Mouse (Mus musculus): ENCODE results near the gene Ropn1.
A peak's percentile ranks its signal among the peaks of the same experiment; 100 is the strongest.
"Not testable (repeated sequence)": the region's sequence is repeated elsewhere in the genome, so short reads cannot be mapped to it uniquely, and the experiment has no call there.

Ropn1 gene

DNA sequence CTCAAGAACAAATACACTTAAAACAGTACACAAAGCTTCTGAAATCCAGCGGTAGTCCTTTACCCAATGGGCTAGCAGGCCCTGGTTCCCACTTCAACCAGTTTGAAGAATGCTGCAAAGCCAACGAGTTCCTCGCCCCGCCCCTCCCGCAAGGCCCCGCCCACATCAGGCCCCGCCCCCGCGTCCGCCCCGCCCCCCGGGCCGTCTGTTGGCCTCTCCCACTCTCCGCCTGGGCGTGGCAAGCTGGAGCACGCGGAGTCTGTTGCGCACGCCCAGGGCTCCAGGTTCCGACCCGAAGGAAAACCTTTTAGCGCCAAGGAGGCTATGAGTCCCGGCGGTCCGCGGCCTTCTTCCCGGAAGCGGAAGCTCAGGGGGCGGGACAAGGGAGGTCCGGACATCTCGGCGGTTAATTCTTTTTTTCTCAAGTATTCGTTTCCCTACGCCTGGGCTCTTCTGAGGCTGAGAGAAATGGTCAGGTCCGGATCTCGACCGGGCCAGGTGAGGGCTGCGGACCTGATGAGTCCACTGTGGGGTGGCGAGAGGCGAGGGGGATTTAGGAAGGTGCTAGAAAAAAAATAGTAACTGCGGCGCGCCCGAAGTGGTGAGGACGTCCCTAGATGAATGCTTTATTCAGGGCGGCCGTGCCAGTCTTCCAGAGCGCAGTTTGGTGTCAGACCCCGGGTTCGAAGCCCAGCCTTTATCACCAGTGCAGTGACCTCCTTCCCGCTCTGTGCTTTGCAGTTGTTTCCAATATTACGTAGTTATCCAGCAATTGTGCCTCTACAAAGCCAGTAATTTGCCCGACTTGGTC, 40.8 kb downstream of the Ropn1 start, which contains the start of gene Ccdc14:
Gene Ccdc14, plus strand, starts transcription at position 283 of the 811 bp plus-strand sequence.
- DNase-seq (ENCODE audit: low read depth) = peak; percentile 94

DNA sequence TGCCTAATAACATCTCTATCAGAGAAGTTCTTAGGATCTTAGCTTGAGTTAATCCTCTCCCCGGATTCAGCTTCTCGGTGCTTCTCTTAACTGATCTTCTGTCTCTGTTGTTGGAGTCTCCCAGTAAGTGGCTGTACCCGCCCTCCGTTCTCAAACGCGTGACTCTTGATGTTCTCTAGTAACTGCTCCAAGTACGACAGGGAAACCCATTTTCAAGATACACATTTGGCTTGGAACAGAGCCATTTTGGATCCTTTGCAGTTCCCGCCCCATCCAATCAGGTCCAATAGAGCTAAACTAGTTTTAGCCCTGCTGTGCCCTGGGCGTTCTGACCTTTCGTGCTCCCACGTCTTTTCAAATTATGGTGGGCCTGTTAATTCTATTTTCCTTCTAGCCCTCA, 41.4 kb downstream of the Ropn1 start:
- peak; percentile 56 for DNase-seq (ENCODE audit: low read depth)

DNA sequence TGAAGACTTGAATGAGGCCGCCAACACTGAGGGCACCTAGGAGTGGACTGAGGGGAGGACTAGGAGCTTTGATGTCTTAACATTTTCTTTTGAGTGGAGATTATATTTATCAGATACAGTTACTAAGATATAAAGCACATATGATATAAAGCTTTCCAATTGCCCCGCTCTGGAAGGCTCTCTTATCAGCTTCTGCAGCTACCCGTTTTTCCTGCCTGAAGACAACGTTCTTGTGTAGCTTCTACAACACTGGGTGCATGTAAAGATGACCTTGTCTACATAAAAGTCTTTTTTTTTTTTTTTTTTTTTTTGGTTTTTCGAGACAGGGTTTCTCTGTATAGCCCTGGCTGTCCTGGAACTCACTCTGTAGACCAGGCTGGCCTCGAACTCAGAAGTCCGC, 44.8 kb downstream of the Ropn1 start:
- no peak for DNase-seq (ENCODE audit: low read depth)

DNA sequence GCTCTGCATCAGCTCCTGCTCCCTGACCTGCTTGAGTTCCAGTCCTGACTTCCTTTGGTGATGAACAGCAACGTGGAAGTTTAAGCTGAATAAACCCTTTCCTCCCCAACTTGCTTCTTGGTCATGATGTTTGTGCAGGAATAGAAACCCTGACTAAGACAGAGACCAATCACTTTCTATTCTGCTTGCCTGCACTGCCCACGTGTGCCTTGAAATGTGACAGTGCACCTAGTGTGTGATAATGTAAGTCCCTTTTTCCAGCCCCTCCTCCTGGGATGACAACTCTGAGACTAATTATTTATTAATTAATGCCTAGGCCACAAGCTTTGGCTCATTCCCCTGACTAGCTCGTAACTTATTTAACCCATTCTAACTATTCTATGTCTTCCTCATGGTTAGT, 49.0 kb downstream of the Ropn1 start:
- DNase-seq (ENCODE audit: low read depth) = not testable (repeated sequence)

DNA sequence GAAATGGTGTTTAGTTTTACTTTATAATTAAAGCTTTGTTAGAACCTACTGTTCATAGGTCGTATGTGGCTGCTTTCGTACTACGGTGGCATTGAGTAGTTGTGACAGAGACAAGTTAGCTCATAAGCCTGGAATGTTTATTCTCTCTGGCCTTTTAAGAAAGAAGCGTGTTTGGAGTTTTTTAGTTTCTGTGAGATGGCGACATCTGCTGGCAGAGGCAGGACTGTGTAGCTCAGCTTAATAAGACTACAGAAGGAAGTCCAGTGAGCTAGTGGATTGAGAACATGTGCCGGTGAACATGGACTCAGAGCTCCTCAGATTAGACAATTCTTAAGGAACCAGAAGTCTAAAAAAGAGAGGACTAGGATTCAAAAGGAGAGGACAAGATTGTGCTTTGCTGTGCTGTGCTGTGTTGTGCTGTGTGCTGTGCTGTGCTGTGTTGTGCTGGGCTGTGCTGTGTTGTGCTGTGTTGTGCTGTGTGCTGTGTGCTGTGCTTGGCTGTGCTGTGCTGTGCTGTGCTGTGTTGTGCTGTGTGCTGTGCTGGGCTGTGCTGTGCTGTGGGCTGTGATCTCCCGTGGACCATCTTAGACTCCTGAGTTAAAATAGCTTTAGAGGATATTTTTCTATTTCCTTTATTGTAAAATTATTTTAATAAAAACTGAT, 50.6 kb downstream of the Ropn1 start:
- DNase-seq (ENCODE audit: low read depth) = peak; percentile 91

DNA sequence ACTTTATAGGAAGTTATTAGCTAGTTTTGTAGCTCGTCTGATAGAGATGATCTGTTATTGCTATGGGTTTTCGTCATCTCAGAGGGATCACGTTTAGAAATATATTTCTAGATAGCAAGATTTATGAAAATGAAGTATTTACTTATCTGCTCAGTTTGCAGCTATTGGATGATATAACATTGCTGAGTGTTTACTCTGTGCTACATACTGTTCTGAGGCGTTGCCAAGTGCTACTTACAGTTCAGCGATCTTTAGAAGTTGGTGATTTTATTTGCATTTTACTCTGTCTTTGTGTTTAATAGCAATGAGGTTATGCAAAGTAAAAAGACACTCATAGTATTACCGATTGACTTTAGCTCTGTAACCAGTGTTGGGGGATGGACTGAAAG, 51.1 kb downstream of the Ropn1 start:
- DNase-seq (ENCODE audit: low read depth) = no peak

DNA sequence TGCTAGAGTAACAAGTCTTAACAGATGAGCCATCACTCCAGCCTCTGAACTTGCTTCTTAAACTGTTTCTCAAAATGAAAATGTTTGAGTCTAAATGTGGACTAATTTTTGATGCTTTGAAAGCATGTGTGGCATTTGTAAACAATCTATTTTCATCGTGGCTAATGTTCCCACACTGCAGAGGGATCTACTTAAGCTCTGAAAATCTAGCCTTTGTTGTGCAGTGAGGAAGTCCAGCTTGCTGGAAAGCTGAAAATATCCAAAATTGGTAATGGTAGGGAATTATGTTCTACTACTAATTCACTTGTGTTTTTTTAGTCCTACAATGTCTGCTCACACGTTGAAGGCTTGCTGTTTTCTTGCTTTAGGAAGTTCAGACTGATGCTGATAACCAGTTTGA, 56.3 kb downstream of the Ropn1 start:
- no peak for DNase-seq (ENCODE audit: low read depth)

DNA sequence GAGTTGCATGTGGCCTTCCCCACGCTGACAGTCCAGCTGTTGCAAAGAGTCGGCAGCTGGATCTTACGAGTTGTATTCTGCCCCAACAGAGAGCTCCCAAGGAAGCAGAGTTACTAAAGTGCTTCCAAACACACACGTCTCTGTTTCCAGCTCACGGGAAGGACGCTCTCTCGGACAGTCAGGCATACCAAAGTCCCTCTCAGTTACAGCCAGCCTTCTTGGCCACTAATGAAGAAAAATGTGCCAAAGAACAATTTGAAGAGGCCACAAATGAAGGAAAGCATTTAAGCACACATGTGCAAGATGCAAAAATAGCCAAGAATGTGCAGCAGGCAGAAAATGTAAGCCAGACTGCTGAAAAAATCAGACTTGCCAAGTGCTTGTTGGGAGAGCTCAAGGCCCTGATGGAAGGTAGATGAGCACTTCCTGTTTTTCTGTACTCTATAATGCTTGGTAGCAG, 56.8 kb downstream of the Ropn1 start:
- DNase-seq (ENCODE audit: low read depth) = no peak

DNA sequence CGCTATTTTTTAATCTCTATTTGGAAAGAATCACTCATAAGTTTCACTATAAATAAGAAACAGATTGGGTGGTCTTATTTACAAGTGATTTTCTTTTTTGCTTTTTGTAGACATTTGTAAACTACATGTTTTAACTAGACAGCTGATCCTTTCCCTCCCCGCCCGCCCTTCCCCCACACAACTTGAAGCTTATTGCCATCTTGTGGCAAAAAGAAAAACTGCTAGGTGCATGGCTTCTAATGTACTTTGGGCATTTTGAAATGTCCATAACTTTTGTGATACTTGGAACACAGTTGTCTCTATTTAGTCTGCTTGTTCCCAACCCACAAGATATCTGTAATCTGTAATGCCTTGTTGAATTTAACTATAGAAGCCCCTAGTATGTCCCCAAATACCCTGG, 61.8 kb downstream of the Ropn1 start:
- peak; percentile 75 for DNase-seq (ENCODE audit: low read depth)

DNA sequence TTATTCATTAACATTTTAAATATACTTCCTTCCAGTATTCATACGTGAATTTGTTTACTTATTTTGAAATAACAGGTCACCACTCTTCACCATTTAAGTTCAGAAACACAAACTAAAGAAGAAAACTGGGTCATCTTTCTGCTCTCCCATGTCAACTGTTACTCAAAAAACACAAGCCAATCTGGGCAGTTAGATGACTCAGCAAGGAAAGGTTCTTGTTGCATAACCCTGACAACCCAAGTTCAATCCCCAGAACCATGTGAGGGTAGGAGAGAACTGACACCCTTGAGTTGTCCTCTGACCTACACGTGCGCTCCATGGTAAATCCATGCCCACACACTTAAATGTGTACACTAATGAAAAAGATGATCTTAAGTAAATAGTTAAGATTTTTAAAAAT, 75.4 kb downstream of the Ropn1 start:
- no peak for DNase-seq (ENCODE audit: low read depth)

Measured in NIH3T3 (cell line).